Mouse (Mus musculus) liver, postnatal 0 days (tissue): Measurements from ENCODE around the gene Rasa4.

ENCODE experiments used
- CTCF ChIP-seq: sonication (generic); IDR thresholded peaks from 2 replicates; pipeline ENCODE4 v1.5.1; 2016; ENCODE audit warnings: antibody characterized with exemption, low read depth
- EP300 ChIP-seq: IDR thresholded peaks from 2 replicates; pipeline ENCODE4 v1.6.1; 2016; ENCODE audit warnings: antibody characterized with exemption, low read depth, mild to moderate bottlenecking

GRCm38 (mm10) chr5:136063920-136064319 is 19.8 kb upstream of the Rasa4 start:
- TF ChIP-seq CTCF (no peak), EP300 (no peak)
